Mouse (Mus musculus): ENCODE results near the gene Dok5. TPM values are rescaled to one million over a fixed set of nuclear protein-coding genes. Genes with fewer than 3 reads are reported as not detected.

The Dok5 gene
- polyA plus RNA-seq, 1 experiment from 2014 or later, result 57.8 TPM

Other genes starting within 250 kb of the Dok5 start
- 128 and 133 TPM in 2 replicates for gene Pfdn4, start 235.4 kb upstream of the Dok5 start, polyA plus RNA-seq (2015; fragmentation: Nextera tagmentation; extraction: Ambion mirVana)
- 0.15 and 0.18 TPM in 2 replicates for gene Cyp24a1, start 234.7 kb upstream of the Dok5 start, polyA plus RNA-seq (2015; fragmentation: Nextera tagmentation; extraction: Ambion mirVana)
- 0.15 TPM in 1 of 2 replicates, not detected in the other for gene 4930470P17Rik, start 129.8 kb upstream of the Dok5 start, polyA plus RNA-seq (2015; fragmentation: Nextera tagmentation; extraction: Ambion mirVana)

Measured in midbrain, embryonic 16.5 days (tissue).